Mouse (Mus musculus) left cerebral cortex, adult 11 months (tissue): ENCODE measurements around the gene Rtn2.
"Not testable (repeated sequence)": the region's sequence is repeated elsewhere in the genome, so short reads cannot be mapped to it uniquely, and the experiment has no call there.

Experiments
- DNase-seq: peaks from one replicate; pipeline ENCODE4 v3.0.0; 2022; ENCODE audit warnings: low spot score

Gene Rtn2

DNA sequence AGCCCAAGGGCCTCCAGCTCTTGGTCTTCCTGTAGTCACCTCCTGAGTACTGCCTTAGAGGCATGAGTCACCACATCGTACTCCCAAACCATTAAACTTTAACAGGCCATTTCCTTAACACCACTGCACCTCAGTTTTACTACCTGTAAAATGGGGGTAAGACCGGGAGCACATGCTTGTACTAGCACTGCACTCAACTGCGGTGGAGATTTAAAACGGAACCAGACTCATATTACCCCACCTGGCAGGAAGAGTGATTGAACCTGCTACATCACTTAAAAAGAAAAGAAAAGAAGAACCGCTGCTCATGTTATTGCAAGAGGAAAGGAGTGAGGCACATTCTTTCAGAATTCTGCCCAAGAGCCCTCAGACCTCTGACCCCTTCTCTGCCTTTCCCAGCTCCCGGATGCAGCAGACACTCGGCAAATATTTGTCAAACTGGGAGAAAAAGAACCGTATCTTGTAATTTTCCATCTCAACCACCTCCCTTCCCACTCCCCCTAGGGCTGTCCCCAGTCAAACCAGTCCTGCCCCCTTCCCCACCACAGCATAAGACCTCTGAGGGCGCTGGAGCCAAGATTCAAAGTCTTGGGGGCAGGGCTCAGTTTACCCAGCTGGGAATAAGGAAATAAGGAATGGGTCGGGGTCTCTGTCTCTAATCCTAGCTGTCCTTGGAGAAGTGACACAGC lies 13.3 kb upstream of the Rtn2 start:
- DNase-seq: no peak

- DNase-seq: no peak
Measured at GRCm38 (mm10) chr7:19269721-19270441, 12.5 kb upstream of the Rtn2 start.

GRCm38 (mm10) chr7:19270509-19271237 lies 11.8 kb upstream of the Rtn2 start:
- DNase-seq: no peak

DNA sequence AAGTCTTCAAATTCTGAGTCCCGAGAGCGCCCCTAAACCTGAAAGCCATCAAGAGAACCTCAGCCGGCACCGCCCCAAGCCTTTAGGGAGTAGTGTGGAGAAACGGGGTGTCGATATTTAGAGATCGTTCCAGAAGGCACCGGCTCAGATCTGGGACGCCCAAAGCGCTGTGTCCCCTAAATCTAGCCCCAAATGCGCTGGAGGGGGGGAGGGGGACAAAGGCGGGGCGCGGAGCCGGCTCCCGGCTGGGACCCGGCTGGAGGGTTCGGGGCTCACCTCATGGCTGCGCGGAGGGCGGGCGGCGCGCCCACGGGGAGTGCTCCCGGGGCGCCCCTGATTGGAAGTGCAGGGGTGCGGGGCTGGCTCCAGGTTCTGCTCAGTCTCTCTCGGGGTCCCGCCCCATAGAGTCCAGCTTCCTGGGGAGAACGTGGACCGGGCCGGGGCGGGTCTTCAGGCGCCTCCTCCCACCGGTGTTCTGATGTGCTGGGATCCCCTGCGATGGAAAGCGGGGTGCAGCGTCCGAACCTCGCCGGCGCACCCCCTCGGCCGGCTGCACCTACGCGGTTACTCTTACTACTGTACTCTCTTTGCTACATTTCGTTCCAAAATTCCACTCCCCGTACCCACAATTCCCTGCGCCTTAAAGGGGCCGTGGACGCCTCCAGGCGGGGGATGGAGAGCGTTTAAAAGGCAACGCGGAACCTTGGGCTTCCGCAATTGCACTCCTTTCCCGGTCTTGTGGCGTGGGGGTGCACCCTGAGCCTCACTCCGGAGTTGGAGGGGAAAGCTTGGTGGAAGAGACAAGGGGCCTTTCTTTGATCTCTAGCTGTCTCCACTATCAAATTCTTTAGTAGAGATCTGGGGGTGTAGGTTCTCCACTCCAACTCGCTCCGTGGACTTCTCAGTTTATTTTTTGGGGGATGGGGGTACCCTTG lies 10.9 kb upstream of the Rtn2 start, which contains the start of gene Vasp:
Vasp (minus strand) TSS at position 580 of the 935 bp plus-strand sequence.
- peak; percentile 71 for DNase-seq

GRCm38 (mm10) chr7:19272173-19272764 lies 10.2 kb upstream of the Rtn2 start:
- no peak for DNase-seq

GRCm38 (mm10) chr7:19276253-19276652 lies 6.2 kb upstream of the Rtn2 start:
- DNase-seq: no peak

GRCm38 (mm10) chr7:19279052-19279451 lies 3.4 kb upstream of the Rtn2 start:
- DNase-seq: no peak

GRCm38 (mm10) chr7:19279581-19280114 lies 2.8 kb upstream of the Rtn2 start, which contains the start of gene Ppm1n:
TSS of gene Ppm1n (minus strand) at chr7:19280064.
- no peak for DNase-seq

- not testable (repeated sequence) for DNase-seq
Measured at GRCm38 (mm10) chr7:19281680-19282304, 632 bp upstream of the Rtn2 start.

GRCm38 (mm10) chr7:19282791-19283405 lies 474 bp downstream of the Rtn2 start:
- DNase-seq: no peak

DNA sequence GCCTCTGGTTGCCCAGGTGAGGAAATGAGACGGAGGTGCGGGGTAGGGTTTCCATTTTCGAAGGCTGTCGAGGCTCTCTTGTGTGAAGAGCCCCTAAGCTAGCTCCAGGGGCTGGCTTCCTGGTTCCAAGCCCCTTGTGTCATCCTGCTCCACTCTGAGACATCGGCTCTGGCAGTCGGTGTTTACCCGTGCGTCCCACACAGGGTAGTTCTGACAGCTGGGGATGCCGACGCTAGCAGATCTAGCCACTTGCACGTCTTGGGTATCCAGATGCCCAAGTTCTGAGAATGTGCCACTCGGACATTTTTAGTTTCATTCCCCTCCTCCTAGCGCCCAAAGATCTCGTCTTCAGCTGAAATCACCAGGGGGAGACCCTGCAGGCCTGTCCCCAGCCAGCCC lies 981 bp downstream of the Rtn2 start:
- no peak for DNase-seq

GRCm38 (mm10) chr7:19284763-19285162 lies 2.3 kb downstream of the Rtn2 start:
- no peak for DNase-seq

- DNase-seq: no peak
Measured at GRCm38 (mm10) chr7:19290969-19291596, 8.7 kb downstream of the Rtn2 start.

- peak; percentile 92 for DNase-seq
Measured at GRCm38 (mm10) chr7:19295503-19296185, 13.2 kb downstream of the Rtn2 start.

DNA sequence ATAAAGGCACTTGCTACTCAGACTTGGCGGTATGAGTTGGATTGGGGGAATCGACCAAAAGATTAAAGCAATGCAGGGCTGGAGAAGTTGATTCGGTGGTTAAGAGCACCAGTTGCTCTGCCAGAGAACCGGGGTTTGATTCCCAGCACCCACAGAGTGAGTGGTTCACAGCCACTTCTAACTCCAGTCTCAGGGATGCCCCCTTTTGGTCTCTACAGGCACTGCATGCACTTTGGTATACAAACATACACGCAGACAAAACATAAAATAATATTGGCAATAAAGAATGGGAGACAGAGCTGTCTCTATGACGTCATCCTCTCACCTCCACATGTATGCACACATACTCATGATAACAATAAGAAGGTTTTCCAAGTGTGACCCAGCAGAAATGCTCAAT lies 14.6 kb downstream of the Rtn2 start:
- no peak for DNase-seq

DNA sequence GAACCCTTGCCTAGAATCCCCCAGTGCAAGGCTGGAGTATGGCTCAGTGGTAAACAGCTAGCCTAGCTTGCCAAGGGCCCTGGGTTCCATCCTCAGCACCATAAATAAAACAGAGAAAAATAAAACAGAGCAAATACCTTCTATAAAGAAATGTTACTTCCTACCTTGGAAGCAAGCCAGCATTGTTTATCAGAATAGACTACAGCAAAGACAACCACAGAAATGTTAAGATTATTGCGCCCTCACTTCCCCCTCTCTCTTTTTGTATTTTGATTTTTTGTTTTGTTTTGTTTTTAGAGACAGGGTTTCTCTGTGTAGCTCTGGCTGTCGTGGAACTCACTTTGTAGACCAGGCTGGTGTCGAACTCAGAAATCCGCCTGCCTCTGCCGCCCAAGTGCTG lies 15.4 kb downstream of the Rtn2 start:
- no peak for DNase-seq

DNA sequence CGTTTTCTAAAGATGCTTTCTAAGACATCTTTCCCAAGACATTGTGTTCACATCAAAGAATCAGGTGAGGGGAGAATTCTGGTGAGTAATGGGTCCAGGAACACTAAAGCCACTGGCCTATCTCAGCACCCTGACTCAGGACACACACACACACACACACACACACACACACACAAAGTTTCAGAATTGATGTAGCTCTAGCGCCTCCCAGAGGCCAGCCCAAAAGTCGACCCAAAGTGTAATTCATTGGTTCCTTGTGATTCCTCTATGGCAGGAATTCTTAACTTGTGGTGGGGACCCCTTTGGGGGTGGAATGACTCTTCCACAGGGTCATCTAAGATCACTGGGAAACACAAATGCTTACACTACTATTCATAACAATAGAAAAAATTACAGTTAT lies 16.8 kb downstream of the Rtn2 start:
- DNase-seq: no peak

GRCm38 (mm10) chr7:19300501-19301421 lies 18.3 kb downstream of the Rtn2 start:
- no peak for DNase-seq
